Mouse (Mus musculus): Measurements from ENCODE around the gene Furin.

- no peak for TF ChIP-seq POLR2A (IDR thresholded peaks at IDR 0.05; ENCODE audit: low read depth, low read length)
- TF ChIP-seq CTCF (IDR thresholded peaks at IDR 0.05; ENCODE audit: extremely low read depth, insufficient read depth, insufficient read length, insufficient replicate concordance), result no peak
Observed at GRCm38 (mm10) chr7:80450354-80450753, 45.1 kb upstream of the Furin start.
